Mouse (Mus musculus) cortical plate, adult 2 months (tissue): ENCODE measurements at regions not wholly inside any gene's neighbourhood (a gene's known extent, or its start where the extent isn't known, plus 50 kb on each side); places are given as distances from the start of the nearest gene placed in this dataset.

Experiments used
- H3K27ac ChIP-seq: fragments of 200-500 bp; 2 replicates; pipeline ENCODE4 v1.5.1; 2012; ENCODE audit warnings: low read length, control low read depth, inconsistent platforms; ENCODE audit not compliant: insufficient read depth
- H3K4me1 ChIP-seq: fragments of 200-500 bp; 2 replicates; pipeline ENCODE4 v1.6.1; 2011; ENCODE audit warnings: low read length; ENCODE audit not compliant: control insufficient read depth, insufficient read depth
- H3K4me3 ChIP-seq: fragments of 200-500 bp; 2 replicates; pipeline ENCODE4 v1.5.1; 2011; ENCODE audit warnings: mild to moderate bottlenecking, low read length, control low read depth; ENCODE audit not compliant: insufficient read depth
- CTCF ChIP-seq: fragments of 200-500 bp; IDR thresholded peaks from 2 replicates; pipeline ENCODE4 v1.5.1; 2011; ENCODE audit warnings: mild to moderate bottlenecking, control low read depth, low read length; ENCODE audit not compliant: insufficient read depth; ENCODE audit errors: extremely low read depth
- POLR2A ChIP-seq: fragments of 200-500 bp; IDR thresholded peaks from 2 replicates; pipeline ENCODE4 v1.6.1; 2011; ENCODE audit warnings: mild to moderate bottlenecking, low read length, control low read depth; ENCODE audit not compliant: insufficient read depth; ENCODE audit errors: extremely low read depth

- no peak overlapping the region for H3K27ac ChIP-seq
- TF ChIP-seq POLR2A (no peak), CTCF (peak; percentile 53)
These were observed 348.3 kb upstream of the G2e3 start for GRCm38 (mm10) chr12:50999295-51000237.

DNA sequence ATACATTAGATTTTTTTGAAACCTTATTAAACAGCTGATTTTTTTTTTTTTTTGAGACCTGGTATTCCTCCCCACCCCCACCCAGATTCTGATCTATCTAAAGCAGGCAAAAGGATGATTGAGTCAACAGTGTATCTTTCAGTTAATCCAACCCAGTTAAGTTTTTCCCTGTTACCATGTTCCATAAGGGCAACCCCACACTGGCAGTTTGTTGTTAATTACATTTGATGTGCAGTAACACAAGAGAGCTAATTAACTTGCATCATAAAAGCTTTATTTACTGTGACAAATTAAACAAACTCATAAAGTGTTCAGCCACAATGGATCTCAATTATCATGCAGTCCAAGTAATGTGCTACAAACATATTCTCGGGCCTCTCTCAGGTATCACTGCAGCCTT lies 346.8 kb upstream of the Prkd1 start:
- TF ChIP-seq POLR2A (no peak), CTCF (no peak)
- Histone ChIP-seq H3K27ac (no peak overlapping the region), H3K4me3 (no peak overlapping the region), H3K4me1 (peaks cover under 1% of the 10 kb centered on the region; the same call in 1 of the 2 replicates)

More at GRCm38 (mm10) chr12:50999295-51000237, 348.3 kb upstream of the G2e3 start:
- no peak overlapping the region for H3K4me3 ChIP-seq
- peaks cover 3% of the 10 kb centered on the region for H3K4me1 ChIP-seq

DNA sequence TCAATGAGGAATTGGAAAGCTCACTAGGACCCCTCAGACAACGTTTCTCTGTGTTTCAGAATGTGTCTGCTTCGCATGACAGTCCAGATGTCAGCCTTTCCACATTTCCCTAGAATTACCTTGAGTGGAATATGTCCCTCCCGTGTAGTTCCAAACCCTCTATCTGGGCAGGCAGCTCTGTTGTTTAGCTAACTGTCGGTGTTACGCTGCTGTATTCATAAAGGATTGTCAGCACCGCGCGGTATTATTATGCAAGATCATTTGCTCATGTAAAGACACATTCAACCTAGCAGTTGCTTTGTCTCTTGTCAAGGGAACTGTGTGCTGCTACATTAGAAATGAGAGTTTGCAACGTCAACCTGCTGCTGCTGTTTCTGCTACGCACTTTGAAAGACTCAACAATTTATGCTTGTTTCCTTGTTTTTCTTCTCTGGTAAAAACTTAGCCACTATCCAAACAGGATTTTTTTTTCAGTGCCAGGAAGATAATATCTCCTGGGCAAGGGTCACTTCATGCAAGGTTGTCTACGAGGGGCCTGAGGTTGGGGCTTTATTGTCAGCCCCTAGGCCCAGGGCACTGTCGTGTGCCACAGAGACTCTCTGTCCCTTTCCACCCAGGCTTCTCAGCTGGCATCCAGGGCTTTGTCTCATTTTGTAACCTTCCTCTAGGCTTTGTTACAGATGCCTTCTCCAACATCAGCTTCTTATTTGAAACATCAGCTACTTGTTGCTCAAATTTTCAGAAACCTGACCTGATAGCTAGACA lies 340.8 kb upstream of the Prkd1 start:
- H3K27ac ChIP-seq: no peak overlapping the region
- no peaks in the 10 kb centered on the region for H3K4me1 ChIP-seq
- no peak overlapping the region for H3K4me3 ChIP-seq
- no peak for TF ChIP-seq POLR2A

- H3K27ac ChIP-seq: no peak overlapping the region
- TF ChIP-seq CTCF (no peak), POLR2A (no peak)
- no peak overlapping the region for H3K4me3 ChIP-seq
- no peaks in the 10 kb centered on the region for H3K4me1 ChIP-seq
These were observed 332.4 kb upstream of the Prkd1 start for GRCm38 (mm10) chr12:50981318-50981717.

- no peaks in the 10 kb centered on the region for H3K4me1 ChIP-seq
- no peak overlapping the region for H3K4me3 ChIP-seq
- no peak overlapping the region for H3K27ac ChIP-seq
- TF ChIP-seq POLR2A (no peak), CTCF (no peak)
These were observed 331.9 kb upstream of the Prkd1 start for GRCm38 (mm10) chr12:50980800-50981199.

- H3K4me1 ChIP-seq: no peaks in the 10 kb centered on the region; the same call in 1 of the 2 replicates
- H3K4me3 ChIP-seq: no peak overlapping the region
- TF ChIP-seq POLR2A: no peak
- TF ChIP-seq CTCF: no peak
- no peak overlapping the region for H3K27ac ChIP-seq
These were observed 321.8 kb upstream of the Prkd1 start for GRCm38 (mm10) chr12:50970759-50971122.

- no peak overlapping the region for H3K4me3 ChIP-seq
- H3K27ac ChIP-seq: no peak overlapping the region
- no peaks in the 10 kb centered on the region; the same call in 1 of the 2 replicates for H3K4me1 ChIP-seq
- TF ChIP-seq CTCF (no peak), POLR2A (no peak)
These were observed 321.2 kb upstream of the Prkd1 start for GRCm38 (mm10) chr12:50969887-50970758.

GRCm38 (mm10) chr12:50969402-50969801 lies 320.5 kb upstream of the Prkd1 start:
- no peak overlapping the region for H3K27ac ChIP-seq
- H3K4me3 ChIP-seq: no peak overlapping the region
- H3K4me1 ChIP-seq: no peaks in the 10 kb centered on the region; the same call in 1 of the 2 replicates
- TF ChIP-seq POLR2A: no peak
- TF ChIP-seq CTCF: no peak
